Mouse (Mus musculus) forebrain, embryonic 10.5 days (tissue): ENCODE data around the gene Ncapg. TPM values are rescaled to one million over a fixed set of nuclear protein-coding genes. Genes with fewer than 3 reads are reported as not detected.

Source experiments
- DNase-seq: peaks from one replicate; pipeline ENCODE4 v3.0.0-alpha.2; 2017; ENCODE audit warnings: low spot score; ENCODE audit errors: extremely low spot score
- H3K27ac ChIP-seq: fragments of 300-500 bp; sonication (generic); 2 replicates; pipeline ENCODE4 v1.5.1; 2016; ENCODE audit warnings: mild to moderate bottlenecking
- H3K27me3 ChIP-seq: fragments of 300-500 bp; sonication (generic); 2 replicates; pipeline ENCODE4 v1.6.1; 2016; ENCODE audit warnings: mild to moderate bottlenecking; ENCODE audit not compliant: poor library complexity, severe bottlenecking
- H3K36me3 ChIP-seq: fragments of 300-500 bp; sonication (generic); replicated peaks from 2 replicates; pipeline ENCODE4 v1.6.1; 2016; ENCODE audit warnings: mild to moderate bottlenecking, moderate library complexity
- H3K4me1 ChIP-seq: fragments of 300-500 bp; sonication (generic); 2 replicates; pipeline ENCODE4 v1.6.1; 2016
- H3K4me3 ChIP-seq: fragments of 300-500 bp; sonication (generic); 2 replicates; pipeline ENCODE4 v1.5.1; 2016; ENCODE audit warnings: mild to moderate bottlenecking, moderate library complexity
- H3K9me3 ChIP-seq: fragments of 300-500 bp; sonication (generic); 2 replicates; pipeline ENCODE4 v1.6.1; 2016; ENCODE audit warnings: mild to moderate bottlenecking, moderate library complexity
- WGBS: fragments of 180-500 bp; shearing (Covaris S2); methylation state at CpG from one replicate; pipeline ENCODE4 v1.1.7; 2016; 5-methylcytosine and 5-hydroxymethylcytosine counted together
- polyA plus RNA-seq: library from polyadenylated mRNA; unstranded; fragments of >200 nt; fragmentation: Nextera tagmentation; extraction: Ambion mirVana; gene quantifications from 2 replicates; pipeline ENCODE4 v1.2.1, GENCODE M21; 2016

The Ncapg gene
- polyA plus RNA-seq, 1 experiment from 2014 or later, result 81.2 TPM

- Histone ChIP-seq H3K27ac (peak overlapping the region; percentile 97), H3K27me3 (no peaks in the 10 kb centered on the region), H3K4me1 (peaks cover 20% of the 10 kb centered on the region), H3K9me3 (no peaks in the 10 kb centered on the region), H3K36me3 (peaks cover 29% of the 10 kb centered on the region), H3K4me3 (peak overlapping the region; percentile 91)
- WGBS, result under 1% methylated on average over 13 of the region's 13 CpGs
- no peak for DNase-seq
Measured at GRCm38 (mm10) chr5:45670280-45670670, 556 bp downstream of the Ncapg start.

GRCm38 (mm10) chr5:45670894-45671494 is 1.3 kb downstream of the Ncapg start:
- Histone ChIP-seq H3K36me3 (peaks cover 37% of the 10 kb centered on the region), H3K4me1 (peaks cover 20% of the 10 kb centered on the region), H3K4me3 (peak overlapping the region; percentile 91), H3K9me3 (no peaks in the 10 kb centered on the region), H3K27ac (peak overlapping the region; percentile 97; the same call in 1 of the 2 replicates), H3K27me3 (no peaks in the 10 kb centered on the region)
- DNase-seq, result no peak
- WGBS, result 68% methylated on average over 5 of the region's 5 CpGs

GRCm38 (mm10) chr5:45675032-45675431 is 5.3 kb downstream of the Ncapg start:
- WGBS, result 92% methylated on average over 1 of the region's 1 CpGs
- no peaks in the 10 kb centered on the region for H3K9me3 ChIP-seq
- peaks cover 12% of the 10 kb centered on the region for H3K4me1 ChIP-seq
- peaks cover 71% of the 10 kb centered on the region for H3K36me3 ChIP-seq
- no peak overlapping the region for H3K27ac ChIP-seq
- no peak overlapping the region for H3K4me3 ChIP-seq
- no peaks in the 10 kb centered on the region for H3K27me3 ChIP-seq
- no peak for DNase-seq

- peaks cover 89% of the 10 kb centered on the region for H3K36me3 ChIP-seq
- no peak for DNase-seq
- no peak overlapping the region for H3K4me3 ChIP-seq
- H3K4me1 ChIP-seq, result no peaks in the 10 kb centered on the region
- no peaks in the 10 kb centered on the region for H3K9me3 ChIP-seq
- H3K27me3 ChIP-seq, result no peaks in the 10 kb centered on the region
- no peak overlapping the region for H3K27ac ChIP-seq
- 95% methylated on average over 4 of the region's 4 CpGs for WGBS
Measured at GRCm38 (mm10) chr5:45677639-45678038, 7.9 kb downstream of the Ncapg start.

GRCm38 (mm10) chr5:45679955-45680354 is 10.2 kb downstream of the Ncapg start:
- no peaks in the 10 kb centered on the region for H3K4me1 ChIP-seq
- H3K4me3 ChIP-seq, result no peak overlapping the region
- no peak overlapping the region for H3K27ac ChIP-seq
- H3K27me3 ChIP-seq, result no peaks in the 10 kb centered on the region
- peaks cover 94% of the 10 kb centered on the region for H3K36me3 ChIP-seq
- no peak for DNase-seq
- no peaks in the 10 kb centered on the region for H3K9me3 ChIP-seq

- no peaks in the 10 kb centered on the region for H3K27me3 ChIP-seq
- H3K4me3 ChIP-seq, result no peak overlapping the region
- no peak overlapping the region for H3K27ac ChIP-seq
- no peaks in the 10 kb centered on the region for H3K4me1 ChIP-seq
- H3K36me3 ChIP-seq, result peaks cover 90% of the 10 kb centered on the region
- WGBS, result 84% methylated on average over 1 of the region's 1 CpGs
- DNase-seq, result no peak
- no peaks in the 10 kb centered on the region for H3K9me3 ChIP-seq
Measured at GRCm38 (mm10) chr5:45683388-45683787, 13.7 kb downstream of the Ncapg start.

GRCm38 (mm10) chr5:45685243-45685642 is 15.5 kb downstream of the Ncapg start:
- H3K4me3 ChIP-seq, result no peak overlapping the region
- H3K36me3 ChIP-seq, result peaks cover 89% of the 10 kb centered on the region
- 97% methylated on average over 2 of the region's 2 CpGs for WGBS
- H3K27me3 ChIP-seq, result no peaks in the 10 kb centered on the region
- no peaks in the 10 kb centered on the region for H3K9me3 ChIP-seq
- no peak for DNase-seq
- no peaks in the 10 kb centered on the region for H3K4me1 ChIP-seq
- H3K27ac ChIP-seq, result no peak overlapping the region

- Histone ChIP-seq H3K36me3 (peaks cover 83% of the 10 kb centered on the region), H3K27me3 (no peaks in the 10 kb centered on the region), H3K4me1 (no peaks in the 10 kb centered on the region), H3K9me3 (no peaks in the 10 kb centered on the region), H3K27ac (no peak overlapping the region), H3K4me3 (no peak overlapping the region)
- 97% methylated on average over 3 of the region's 3 CpGs for WGBS
- no peak for DNase-seq
Measured at GRCm38 (mm10) chr5:45686223-45686622, 16.5 kb downstream of the Ncapg start.

- DNase-seq, result no peak
- WGBS, result 92% methylated on average over 4 of the region's 4 CpGs
- H3K27ac ChIP-seq, result no peak overlapping the region
- H3K4me3 ChIP-seq, result no peak overlapping the region
- no peaks in the 10 kb centered on the region for H3K4me1 ChIP-seq
- H3K27me3 ChIP-seq, result no peaks in the 10 kb centered on the region
- H3K9me3 ChIP-seq, result no peaks in the 10 kb centered on the region
- peaks cover 71% of the 10 kb centered on the region for H3K36me3 ChIP-seq
Measured at GRCm38 (mm10) chr5:45689152-45689551, 19.4 kb downstream of the Ncapg start.

GRCm38 (mm10) chr5:45690802-45691201 is 21.1 kb downstream of the Ncapg start:
- no peak for DNase-seq
- no peaks in the 10 kb centered on the region for H3K27me3 ChIP-seq
- H3K36me3 ChIP-seq, result peaks cover 66% of the 10 kb centered on the region
- H3K9me3 ChIP-seq, result no peaks in the 10 kb centered on the region
- no peaks in the 10 kb centered on the region for H3K4me1 ChIP-seq
- no peak overlapping the region for H3K27ac ChIP-seq
- WGBS, result 85% methylated on average over 2 of the region's 2 CpGs
- no peak overlapping the region for H3K4me3 ChIP-seq

- Histone ChIP-seq H3K27ac (no peak overlapping the region), H3K36me3 (peaks cover 68% of the 10 kb centered on the region), H3K4me3 (no peak overlapping the region), H3K9me3 (no peaks in the 10 kb centered on the region), H3K27me3 (no peaks in the 10 kb centered on the region), H3K4me1 (no peaks in the 10 kb centered on the region)
- 91% methylated on average over 6 of the region's 6 CpGs for WGBS
- no peak for DNase-seq
Measured at GRCm38 (mm10) chr5:45691678-45692077, 22.0 kb downstream of the Ncapg start.

GRCm38 (mm10) chr5:45706811-45707210 is 37.1 kb downstream of the Ncapg start:
- Histone ChIP-seq H3K9me3 (no peaks in the 10 kb centered on the region), H3K36me3 (peaks cover 62% of the 10 kb centered on the region), H3K4me1 (no peaks in the 10 kb centered on the region), H3K27me3 (no peaks in the 10 kb centered on the region), H3K27ac (no peak overlapping the region), H3K4me3 (no peak overlapping the region)
- no peak for DNase-seq
- 93% methylated on average over 2 of the region's 2 CpGs for WGBS

- peaks cover 44% of the 10 kb centered on the region for H3K36me3 ChIP-seq
- 90% methylated on average over 2 of the region's 2 CpGs for WGBS
- H3K27ac ChIP-seq, result no peak overlapping the region
- H3K27me3 ChIP-seq, result no peaks in the 10 kb centered on the region
- H3K4me3 ChIP-seq, result no peak overlapping the region
- DNase-seq, result no peak
- H3K9me3 ChIP-seq, result no peaks in the 10 kb centered on the region
- no peaks in the 10 kb centered on the region for H3K4me1 ChIP-seq
Measured at GRCm38 (mm10) chr5:45709653-45710052, 39.9 kb downstream of the Ncapg start.
